ENCODE assay signal across 8 mouse cellular contexts in genomic region chr8:114439334-114440204, GRCm38 (mm10). TPM values are rescaled to one million over a fixed set of nuclear protein-coding genes. Genes with fewer than 3 reads are reported as not detected.
DNase-seq lines count a peak whose midpoint lies in the region; ATAC-seq and TF ChIP-seq lines count a peak whose summit lies in the region.

TSS of gene Wwox (plus strand) at chr8:114439655.

- peak within 1 kb of the TSS; percentile 76 for H3K9ac ChIP-seq in heart, embryonic 15.5 days
- peak within 1 kb of the TSS; percentile 47 for H3K9ac ChIP-seq in liver, embryonic 14.5 days (replicated peaks)
- H3K9ac ChIP-seq in neural tube, embryonic 11.5 days (ENCODE audit: low read length): peak within 1 kb of the TSS; percentile 58
- H3K9ac ChIP-seq in stomach, postnatal 0 days (ENCODE audit: low read length): peak within 1 kb of the TSS; percentile 59

- H3K4me3 ChIP-seq in forebrain, embryonic 10.5 days: peak within 1 kb of the TSS; percentile 84
- H3K4me3 ChIP-seq in heart, embryonic 15.5 days: peak within 1 kb of the TSS; percentile 86
- H3K4me3 ChIP-seq in liver, embryonic 14.5 days (ENCODE audit: insufficient read depth in 1 of 2, low read depth in 2 of 2, low read length in 2 of 2): peak within 1 kb of the TSS; percentile 60 to 87
- H3K4me3 ChIP-seq in neural tube, embryonic 11.5 days (ENCODE audit: low read depth, low read length): peak within 1 kb of the TSS; percentile 70
- peak within 1 kb of the TSS; percentile 66 for H3K4me3 ChIP-seq in stomach, postnatal 0 days (ENCODE audit: low read depth, low read length)

- H3K27me3 ChIP-seq in forebrain, embryonic 10.5 days (ENCODE audit: poor library complexity, severe bottlenecking): no peaks in the 10 kb centered on the region
- H3K27me3 ChIP-seq in heart, embryonic 15.5 days: no peaks in the 10 kb centered on the region
- H3K27me3 ChIP-seq in liver, embryonic 14.5 days (ENCODE audit: control insufficient read depth, insufficient read depth, low read length): no peaks in the 10 kb centered on the region
- H3K27me3 ChIP-seq in neural tube, embryonic 11.5 days (ENCODE audit: control insufficient read depth, insufficient read depth, low read length): no peaks in the 10 kb centered on the region
- no peaks in the 10 kb centered on the region for H3K27me3 ChIP-seq in stomach, postnatal 0 days (ENCODE audit: control insufficient read depth, insufficient read depth, low read length)

- under 1% methylated on average over 54 of the region's 54 CpGs for WGBS in forebrain, embryonic 10.5 days
- under 1% methylated on average over 54 of the region's 54 CpGs for WGBS in heart, embryonic 15.5 days
- WGBS in liver, embryonic 14.5 days (ENCODE audit: insufficient replicate concordance): under 1% methylated on average over 54 of the region's 54 CpGs
- WGBS in neural tube, embryonic 11.5 days: 0% methylated on average over 54 of the region's 54 CpGs
- under 1% methylated on average over 52 of the region's 54 CpGs for WGBS in stomach, postnatal 0 days

- peak; percentile 55 for TF ChIP-seq EP300 in liver, embryonic 14.5 days (IDR thresholded peaks at IDR 0.05; ENCODE audit: low read depth)
- peak; percentile 87 for TF ChIP-seq EP300 in stomach, postnatal 0 days (optimal IDR thresholded peaks at IDR 0.05)

- H3K4me1 ChIP-seq in forebrain, embryonic 10.5 days: peaks cover 19% of the 10 kb centered on the region
- H3K4me1 ChIP-seq in heart, embryonic 15.5 days (replicated peaks): peaks cover 13% of the 10 kb centered on the region
- H3K4me1 ChIP-seq in liver, embryonic 14.5 days (replicated peaks; ENCODE audit: control insufficient read depth in 2 of 2, insufficient read depth in 2 of 2, low read length in 1 of 2): peaks cover 0 to 6% of the 10 kb centered on the region in 2 experiments; a peak in 2 of 4 replicates
- H3K4me1 ChIP-seq in neural tube, embryonic 11.5 days (ENCODE audit: control insufficient read depth, insufficient read depth, low read length): peaks cover 5% of the 10 kb centered on the region
- 0 out of 2 replicates have a peak, but pooled peaks cover 3% of the 10 kb centered on the region for H3K4me1 ChIP-seq in stomach, postnatal 0 days (replicated peaks; ENCODE audit: control insufficient read depth, insufficient read depth)

- DNase-seq in CD8-positive naive resting alpha-beta T cell, adult 2 months (ENCODE audit: low read depth in 2 of 2, low spot score in 2 of 2): peak; percentile 99 to 100
- peak; percentile 86 for DNase-seq in c-Kit-positive CD71-negative TER-119-negative erythroid progenitor cells, embryonic 14.5 days (ENCODE audit: low read depth)
- peak; percentile 100 for DNase-seq in forebrain, embryonic 10.5 days (ENCODE audit: extremely low spot score, low spot score)
- DNase-seq in kidney, postnatal 25 days: peak; percentile 98 to 99
- peak; percentile 83 to 87 (median 86) for DNase-seq in liver, embryonic 14.5 days (ENCODE audit: low read depth in 3 of 3, low spot score in 3 of 3)
- DNase-seq in neural tube, embryonic 11.5 days (ENCODE audit: low spot score): peak; percentile 100
- DNase-seq in stomach, postnatal 0 days (ENCODE audit: low spot score): peak; percentile 99

- peak within 1 kb of the TSS; percentile 91 for H3K27ac ChIP-seq in forebrain, embryonic 10.5 days
- H3K27ac ChIP-seq in heart, embryonic 15.5 days: peak within 1 kb of the TSS; percentile 85
- H3K27ac ChIP-seq in liver, embryonic 14.5 days: no peak within 1 kb of the TSS
- H3K27ac ChIP-seq in neural tube, embryonic 11.5 days (ENCODE audit: low read depth, low read length): peak within 1 kb of the TSS; percentile 58; the same call in 1 of the 2 replicates
- H3K27ac ChIP-seq in stomach, postnatal 0 days (replicated peaks): peak within 1 kb of the TSS; percentile 70

- peak; percentile 97 for ATAC-seq in heart, embryonic 15.5 days (replicated peaks; ENCODE audit: insufficient number of reproducible peaks, insufficient read depth, low FRiP score, low read depth)
- peak; percentile 89 for ATAC-seq in liver, embryonic 14.5 days (ENCODE audit: insufficient read depth)
- ATAC-seq in neural tube, embryonic 11.5 days (ENCODE audit: insufficient read depth, low FRiP score, low TSS enrichment): peak; percentile 98
- peak; percentile 99 for ATAC-seq in stomach, postnatal 0 days (ENCODE audit: low FRiP score, low TSS enrichment)

- H3K9me3 ChIP-seq in forebrain, embryonic 10.5 days: no peaks in the 10 kb centered on the region
- H3K9me3 ChIP-seq in heart, embryonic 15.5 days (replicated peaks): no peaks in the 10 kb centered on the region
- no peaks in the 10 kb centered on the region for H3K9me3 ChIP-seq in liver, embryonic 14.5 days (ENCODE audit: control insufficient read depth, low read length)
- no peaks in the 10 kb centered on the region for H3K9me3 ChIP-seq in neural tube, embryonic 11.5 days (ENCODE audit: control insufficient read depth, low read length)
- H3K9me3 ChIP-seq in stomach, postnatal 0 days (ENCODE audit: control insufficient read depth, low read length): no peaks in the 10 kb centered on the region

- H3K4me2 ChIP-seq in heart, embryonic 15.5 days: peak within 1 kb of the TSS; percentile 97
- peak within 1 kb of the TSS; percentile 63 for H3K4me2 ChIP-seq in liver, embryonic 14.5 days (ENCODE audit: low read depth)
- peak within 1 kb of the TSS; percentile 85 for H3K4me2 ChIP-seq in neural tube, embryonic 11.5 days (ENCODE audit: low read depth)
- peak within 1 kb of the TSS; percentile 68 for H3K4me2 ChIP-seq in stomach, postnatal 0 days (replicated peaks; ENCODE audit: low read depth)

- TF ChIP-seq CTCF in liver, embryonic 14.5 days (IDR thresholded peaks at IDR 0.05; ENCODE audit: low read depth): peak; percentile 96
- TF ChIP-seq CTCF in stomach, postnatal 0 days (IDR thresholded peaks at IDR 0.05; ENCODE audit: low read depth): peak; percentile 87

- peaks cover 2% of the 10 kb centered on the region; the same call in 1 of the 2 replicates for H3K36me3 ChIP-seq in forebrain, embryonic 10.5 days (replicated peaks)
- no peaks in the 10 kb centered on the region for H3K36me3 ChIP-seq in heart, embryonic 15.5 days
- H3K36me3 ChIP-seq in liver, embryonic 14.5 days (replicated peaks; ENCODE audit: control insufficient read depth, insufficient read depth, low read depth): no peaks in the 10 kb centered on the region
- no peaks in the 10 kb centered on the region for H3K36me3 ChIP-seq in neural tube, embryonic 11.5 days (ENCODE audit: control insufficient read depth, insufficient read depth, low read length)
- H3K36me3 ChIP-seq in stomach, postnatal 0 days (ENCODE audit: control insufficient read depth, insufficient read depth, low read length): no peaks in the 10 kb centered on the region

RNA-seq across cellular contexts. Expression of gene Wwox, which starts in this region (rescaled TPM):
- 11.5 and 12.1 TPM in 2 replicates for polyA plus RNA-seq in forebrain, embryonic 10.5 days (2016; fragmentation: Nextera tagmentation; extraction: Ambion mirVana)
- 10.9 and 12.0 TPM in 2 replicates for polyA plus RNA-seq in heart, embryonic 15.5 days (2015; fragmentation: Nextera tagmentation; extraction: Ambion mirVana)
- polyA plus RNA-seq in liver, embryonic 14.5 days (2012; rRNA removed): 2.0 and 2.5 TPM in 2 replicates
- polyA plus RNA-seq in liver, embryonic 14.5 days (2014; fragmentation: Nextera tagmentation; extraction: Ambion mirVana): 2.5 and 2.6 TPM in 2 replicates
- polyA plus RNA-seq in neural tube, embryonic 11.5 days (2014; fragmentation: Nextera tagmentation; extraction: Ambion mirVana): 11.0 and 12.2 TPM in 2 replicates
- polyA plus RNA-seq in stomach, postnatal 0 days (2015; fragmentation: Nextera tagmentation; extraction: Ambion mirVana): 9.2 and 10.2 TPM in 2 replicates
